Mouse (Mus musculus) kidney, postnatal 0 days (tissue): ENCODE results near the gene Bahd1. TPM values are rescaled to one million over a fixed set of nuclear protein-coding genes. Genes with fewer than 3 reads are reported as not detected.

Source experiments
- ATAC-seq: fragments of 200-750 bp; cut with Nextera tagmentation; replicated peaks from 2 replicates; pipeline ENCODE4 v1.8.0; 2017; ENCODE audit warnings: low read depth, moderate number of reproducible peaks, moderate TSS enrichment, moderate library complexity; ENCODE audit not compliant: low FRiP score
- DNase-seq: peaks from one replicate; pipeline ENCODE4 v3.0.0-alpha.2; 2016; ENCODE audit warnings: low spot score
- H3K27ac ChIP-seq: fragments of 300-500 bp; sonication (generic); 2 replicates; pipeline ENCODE4 v1.5.1; 2014; ENCODE audit warnings: mild to moderate bottlenecking
- H3K27me3 ChIP-seq: fragments of 300-500 bp; sonication (generic); 2 replicates; pipeline ENCODE4 v1.6.1; 2014; ENCODE audit warnings: low read length, mixed read lengths; ENCODE audit not compliant: insufficient read depth
- H3K36me3 ChIP-seq: fragments of 300-500 bp; sonication (generic); 2 replicates; pipeline ENCODE4 v1.6.1; 2014; ENCODE audit warnings: low read length, mixed read lengths; ENCODE audit not compliant: insufficient read depth
- H3K4me1 ChIP-seq: fragments of 300-500 bp; sonication (generic); replicated peaks from 2 replicates; pipeline ENCODE4 v1.6.1; 2014; ENCODE audit warnings: antibody characterized with exemption, low read length, mixed read lengths; ENCODE audit not compliant: insufficient read depth
- H3K4me2 ChIP-seq: fragments of 300-500 bp; sonication (generic); 2 replicates; pipeline ENCODE4 v1.6.1; 2014; ENCODE audit warnings: mild to moderate bottlenecking, low read length, moderate library complexity, mixed read lengths
- H3K4me3 ChIP-seq: fragments of 300-500 bp; sonication (generic); replicated peaks from 2 replicates; pipeline ENCODE4 v1.5.1; 2014; ENCODE audit warnings: low read depth, low read length
- H3K9ac ChIP-seq: fragments of 300-500 bp; sonication (generic); 2 replicates; pipeline ENCODE4 v1.6.1; 2014; ENCODE audit warnings: low read depth, low read length
- H3K9me3 ChIP-seq: fragments of 300-500 bp; sonication (generic); replicated peaks from 2 replicates; pipeline ENCODE4 v1.6.1; 2016; ENCODE audit warnings: low read length, inconsistent platforms, mixed read lengths
- CTCF ChIP-seq: IDR thresholded peaks from 2 replicates; pipeline ENCODE4 v1.5.1; 2016; ENCODE audit warnings: antibody characterized with exemption, low read depth, mild to moderate bottlenecking, moderate library complexity
- WGBS: fragments of 180-500 bp; shearing (Covaris S2); extraction: QIAGEN DNeasy Blood & Tissue Kit; methylation state at CpG from one replicate; pipeline ENCODE4 v1.1.7; 2014; 5-methylcytosine and 5-hydroxymethylcytosine counted together
- polyA plus RNA-seq: library from polyadenylated mRNA; unstranded; fragments of >200 nt; fragmentation: Nextera tagmentation; extraction: Ambion mirVana; gene quantifications from 2 replicates; pipeline ENCODE4 v1.2.1, GENCODE M21; 2015

The Bahd1 gene
- polyA plus RNA-seq, 1 experiment from 2014 or later = 3.3 TPM

- no peak overlapping the region for H3K9ac ChIP-seq
- DNase-seq (no peak), ATAC-seq (no peak)
- TF ChIP-seq CTCF = no peak
- H3K9me3 ChIP-seq = no peaks in the 10 kb centered on the region
- H3K4me1 ChIP-seq = no peaks in the 10 kb centered on the region
- H3K27ac ChIP-seq = no peak overlapping the region
- H3K4me3 ChIP-seq = no peak overlapping the region
- no peak overlapping the region for H3K4me2 ChIP-seq
- H3K36me3 ChIP-seq = peaks cover 25% of the 10 kb centered on the region
- H3K27me3 ChIP-seq = no peaks in the 10 kb centered on the region
- WGBS = 89% methylated on average over 5 of the region's 5 CpGs
Observed at GRCm38 (mm10) chr2:118873018-118873417, 27.2 kb upstream of the Bahd1 start.

GRCm38 (mm10) chr2:118873890-118874430, 26.2 kb upstream of the Bahd1 start:
- Histone ChIP-seq H3K27ac (no peak overlapping the region), H3K4me2 (no peak overlapping the region), H3K4me3 (no peak overlapping the region), H3K4me1 (no peaks in the 10 kb centered on the region), H3K9ac (no peak overlapping the region), H3K36me3 (peaks cover 25% of the 10 kb centered on the region), H3K9me3 (no peaks in the 10 kb centered on the region), H3K27me3 (no peaks in the 10 kb centered on the region)
- no peak for DNase-seq
- TF ChIP-seq CTCF = no peak
- no peak for ATAC-seq
- WGBS = 78% methylated on average over 6 of the region's 6 CpGs

- no peak overlapping the region for H3K4me3 ChIP-seq
- ATAC-seq (no peak), DNase-seq (no peak)
- H3K4me1 ChIP-seq = no peaks in the 10 kb centered on the region
- no peak overlapping the region for H3K27ac ChIP-seq
- H3K27me3 ChIP-seq = no peaks in the 10 kb centered on the region
- H3K9me3 ChIP-seq = no peaks in the 10 kb centered on the region
- TF ChIP-seq CTCF = no peak
- 89% methylated on average over 8 of the region's 8 CpGs for WGBS
- no peak overlapping the region for H3K4me2 ChIP-seq
- peaks cover 22% of the 10 kb centered on the region; the same call in 1 of the 2 replicates for H3K36me3 ChIP-seq
- H3K9ac ChIP-seq = no peak overlapping the region
Observed at GRCm38 (mm10) chr2:118875316-118875715, 24.9 kb upstream of the Bahd1 start.

GRCm38 (mm10) chr2:118876453-118876852, 23.7 kb upstream of the Bahd1 start:
- ATAC-seq (no peak), DNase-seq (no peak)
- no peaks in the 10 kb centered on the region for H3K9me3 ChIP-seq
- H3K9ac ChIP-seq = no peak overlapping the region
- peaks cover 23% of the 10 kb centered on the region; the same call in 1 of the 2 replicates for H3K36me3 ChIP-seq
- no peak overlapping the region for H3K27ac ChIP-seq
- no peaks in the 10 kb centered on the region for H3K4me1 ChIP-seq
- no peak overlapping the region for H3K4me3 ChIP-seq
- H3K4me2 ChIP-seq = no peak overlapping the region
- WGBS = 93% methylated on average over 9 of the region's 9 CpGs
- no peaks in the 10 kb centered on the region for H3K27me3 ChIP-seq
- TF ChIP-seq CTCF = no peak

- H3K9ac ChIP-seq = no peak overlapping the region
- H3K27me3 ChIP-seq = no peaks in the 10 kb centered on the region; the same call in 1 of the 2 replicates
- no peak for TF ChIP-seq CTCF
- H3K4me3 ChIP-seq = no peak overlapping the region
- no peak overlapping the region for H3K4me2 ChIP-seq
- no peaks in the 10 kb centered on the region for H3K9me3 ChIP-seq
- peaks cover 13% of the 10 kb centered on the region; the same call in 1 of the 2 replicates for H3K36me3 ChIP-seq
- no peak for DNase-seq
- 90% methylated on average over 4 of the region's 4 CpGs for WGBS
- H3K4me1 ChIP-seq = no peaks in the 10 kb centered on the region
- H3K27ac ChIP-seq = no peak overlapping the region
- ATAC-seq = no peak
Observed at GRCm38 (mm10) chr2:118881019-118881418, 19.2 kb upstream of the Bahd1 start.

GRCm38 (mm10) chr2:118881956-118882355, 18.2 kb upstream of the Bahd1 start:
- H3K27me3 ChIP-seq = no peaks in the 10 kb centered on the region; the same call in 1 of the 2 replicates
- no peak overlapping the region for H3K4me3 ChIP-seq
- H3K27ac ChIP-seq = no peak overlapping the region
- ATAC-seq = no peak
- no peak overlapping the region for H3K9ac ChIP-seq
- no peak for TF ChIP-seq CTCF
- H3K36me3 ChIP-seq = 0 out of 2 replicates have a peak, but pooled peaks cover 9% of the 10 kb centered on the region
- H3K4me1 ChIP-seq = no peaks in the 10 kb centered on the region
- DNase-seq = no peak
- 83% methylated on average over 5 of the region's 5 CpGs for WGBS
- H3K9me3 ChIP-seq = no peaks in the 10 kb centered on the region
- no peak overlapping the region for H3K4me2 ChIP-seq
